Mouse (Mus musculus): ENCODE data around the gene Vars. TPM values are rescaled to one million over a fixed set of nuclear protein-coding genes. Genes with fewer than 3 reads are reported as not detected.
A peak's percentile ranks its signal among the peaks of the same experiment; 100 is the strongest.

Gene Vars
- polyA plus RNA-seq, 1 experiment from 2014 or later, result 114 TPM

DNA sequence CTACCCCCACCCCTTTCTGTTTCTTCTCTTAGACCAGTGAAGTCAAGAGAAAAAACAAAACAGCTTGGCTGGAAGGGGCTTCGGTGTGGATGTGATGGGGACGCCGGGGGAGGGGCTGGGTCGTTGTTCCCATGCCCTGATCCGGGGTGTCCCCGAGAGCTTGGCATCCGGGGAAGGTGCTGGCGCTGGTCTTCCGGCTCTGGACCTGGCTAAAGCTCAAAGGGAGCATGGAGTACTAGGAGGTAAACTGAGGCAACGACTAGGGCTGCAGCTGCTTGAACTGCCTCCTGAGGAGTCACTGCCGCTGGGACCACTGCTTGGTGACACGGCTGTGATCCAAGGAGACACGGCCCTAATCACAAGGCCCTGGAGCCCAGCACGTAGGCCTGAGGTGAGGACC lies 59.3 kb downstream of the Vars start:
- Histone ChIP-seq H3K36me3 (ENCODE audit: control insufficient read depth, insufficient read depth, low read length) (peaks cover 10% of the 10 kb centered on the region), H3K9me3 (ENCODE audit: control insufficient read depth, low read length) (no peaks in the 10 kb centered on the region), H3K4me1 (ENCODE audit: control insufficient read depth, insufficient read depth, low read length) (peaks cover 19% of the 10 kb centered on the region), H3K9ac (ENCODE audit: low read length) (peak overlapping the region; percentile 79), H3K4me3 (ENCODE audit: low read depth, low read length) (peak overlapping the region; percentile 60), H3K4me2 (ENCODE audit: low read depth) (peak overlapping the region; percentile 92), H3K27me3 (ENCODE audit: control insufficient read depth, insufficient read depth, low read length) (peaks cover 10% of the 10 kb centered on the region), H3K27ac (ENCODE audit: low read depth, low read length) (no peak overlapping the region)
- ATAC-seq (ENCODE audit: insufficient read depth, low FRiP score, low TSS enrichment) (no peak), DNase-seq (ENCODE audit: low spot score) (no peak)
- WGBS, result 31% methylated on average over 14 of the region's 14 CpGs

DNA sequence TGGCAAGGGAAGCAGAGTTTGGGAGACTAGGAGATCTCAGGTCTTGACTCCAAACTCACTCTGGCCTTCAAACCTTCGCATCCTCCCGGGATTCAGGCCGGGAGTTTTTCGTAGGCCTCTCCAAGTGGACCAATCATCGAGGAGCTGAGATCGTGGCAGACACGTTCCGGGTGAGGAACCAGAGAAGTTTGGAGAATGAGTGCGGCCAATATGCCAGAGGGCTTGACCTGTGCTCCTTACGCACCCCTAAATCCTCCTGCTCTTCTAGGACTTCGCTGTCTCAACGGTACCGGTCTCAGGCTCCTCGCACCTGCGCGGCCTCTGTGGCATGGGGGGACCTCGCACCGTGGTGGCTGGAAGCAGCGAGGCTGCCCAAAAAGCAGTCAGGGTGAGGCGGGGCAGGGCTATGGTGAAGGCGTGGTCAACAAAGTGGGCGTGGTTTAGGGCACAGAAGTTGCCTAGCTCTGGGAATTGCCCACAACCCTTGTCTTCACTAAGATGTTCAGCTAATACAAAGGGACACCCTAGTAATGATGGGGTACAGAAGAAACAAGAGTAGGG lies 60.0 kb downstream of the Vars start:
- Histone ChIP-seq H3K9ac (ENCODE audit: low read length) (no peak overlapping the region; the same call in none of the 2 replicates), H3K4me2 (ENCODE audit: low read depth) (peak overlapping the region; percentile 92), H3K27ac (ENCODE audit: low read depth, low read length) (no peak overlapping the region), H3K9me3 (ENCODE audit: control insufficient read depth, low read length) (no peaks in the 10 kb centered on the region), H3K4me3 (ENCODE audit: low read depth, low read length) (peak overlapping the region; percentile 60), H3K36me3 (ENCODE audit: control insufficient read depth, insufficient read depth, low read length) (peaks cover 7% of the 10 kb centered on the region), H3K27me3 (ENCODE audit: control insufficient read depth, insufficient read depth, low read length) (peaks cover 17% of the 10 kb centered on the region), H3K4me1 (ENCODE audit: control insufficient read depth, insufficient read depth, low read length) (peaks cover 23% of the 10 kb centered on the region)
- WGBS, result 60% methylated on average over 22 of the region's 22 CpGs
- ATAC-seq (ENCODE audit: insufficient read depth, low FRiP score, low TSS enrichment), result no peak
- no peak for DNase-seq (ENCODE audit: low spot score)

DNA sequence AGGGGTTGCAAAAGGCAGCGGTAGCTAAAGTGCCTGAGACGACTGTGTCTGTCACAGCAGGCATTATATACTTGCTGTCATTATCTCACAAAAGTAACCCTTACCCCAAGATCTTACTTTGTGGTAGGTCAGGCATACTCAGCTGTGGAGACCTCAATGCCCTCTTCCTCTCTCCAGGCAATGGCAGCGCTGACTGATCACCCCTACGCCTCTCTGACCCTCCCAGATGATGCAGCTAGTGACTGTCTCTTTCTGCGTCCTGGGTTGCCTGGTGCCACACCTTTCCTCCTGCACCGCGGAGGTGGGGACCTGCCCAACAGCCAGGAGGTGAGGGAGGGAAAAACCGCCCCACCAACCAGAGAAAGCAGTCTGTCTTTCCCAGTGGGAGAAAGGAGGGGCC lies 60.5 kb downstream of the Vars start:
- no peak for ATAC-seq (ENCODE audit: insufficient read depth, low FRiP score, low TSS enrichment)
- peaks cover 3% of the 10 kb centered on the region for H3K36me3 ChIP-seq (ENCODE audit: control insufficient read depth, insufficient read depth, low read length)
- no peak overlapping the region for H3K9ac ChIP-seq (ENCODE audit: low read length)
- H3K4me2 ChIP-seq (ENCODE audit: low read depth), result no peak overlapping the region
- DNase-seq (ENCODE audit: low spot score), result no peak
- H3K4me3 ChIP-seq (ENCODE audit: low read depth, low read length), result 0 out of 2 replicates have a peak overlapping the region, but pooled peaks have one; percentile 60
- no peaks in the 10 kb centered on the region for H3K9me3 ChIP-seq (ENCODE audit: control insufficient read depth, low read length)
- peaks cover 17% of the 10 kb centered on the region for H3K27me3 ChIP-seq (ENCODE audit: control insufficient read depth, insufficient read depth, low read length)
- 85% methylated on average over 8 of the region's 8 CpGs for WGBS
- H3K27ac ChIP-seq (ENCODE audit: low read depth, low read length), result no peak overlapping the region
- H3K4me1 ChIP-seq (ENCODE audit: control insufficient read depth, insufficient read depth, low read length), result peaks cover 23% of the 10 kb centered on the region

DNA sequence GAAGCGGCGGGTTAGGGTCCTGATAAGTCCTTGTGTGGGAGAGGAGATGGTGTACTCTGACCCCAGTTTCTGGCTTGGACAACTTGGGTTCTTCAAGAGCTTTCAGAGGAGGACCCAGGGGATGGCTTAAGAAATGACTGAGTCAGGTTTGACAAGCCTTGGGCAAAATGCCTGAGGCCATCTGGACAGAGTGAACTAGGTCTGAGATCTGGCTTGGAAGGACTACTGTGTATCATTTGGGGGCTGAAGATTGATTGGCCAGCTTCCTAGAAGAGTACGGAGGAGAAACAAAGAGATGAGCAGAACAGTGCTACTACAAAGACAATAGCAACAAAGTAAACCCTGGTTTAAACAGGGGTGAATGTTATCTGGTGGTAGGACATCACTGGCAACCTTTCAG lies 62.7 kb downstream of the Vars start:
- Histone ChIP-seq H3K9me3 (ENCODE audit: control insufficient read depth, low read length) (no peaks in the 10 kb centered on the region), H3K9ac (ENCODE audit: low read length) (no peak overlapping the region), H3K4me2 (ENCODE audit: low read depth) (no peak overlapping the region), H3K4me1 (ENCODE audit: control insufficient read depth, insufficient read depth, low read length) (peaks cover 21% of the 10 kb centered on the region), H3K4me3 (ENCODE audit: low read depth, low read length) (no peak overlapping the region), H3K36me3 (ENCODE audit: control insufficient read depth, insufficient read depth, low read length) (peaks cover 2% of the 10 kb centered on the region; the same call in 1 of the 2 replicates), H3K27ac (ENCODE audit: low read depth, low read length) (no peak overlapping the region), H3K27me3 (ENCODE audit: control insufficient read depth, insufficient read depth, low read length) (peaks cover 20% of the 10 kb centered on the region)
- ATAC-seq (ENCODE audit: insufficient read depth, low FRiP score, low TSS enrichment) (no peak), DNase-seq (ENCODE audit: low spot score) (no peak)
- 89% methylated on average over 3 of the region's 3 CpGs for WGBS

DNA sequence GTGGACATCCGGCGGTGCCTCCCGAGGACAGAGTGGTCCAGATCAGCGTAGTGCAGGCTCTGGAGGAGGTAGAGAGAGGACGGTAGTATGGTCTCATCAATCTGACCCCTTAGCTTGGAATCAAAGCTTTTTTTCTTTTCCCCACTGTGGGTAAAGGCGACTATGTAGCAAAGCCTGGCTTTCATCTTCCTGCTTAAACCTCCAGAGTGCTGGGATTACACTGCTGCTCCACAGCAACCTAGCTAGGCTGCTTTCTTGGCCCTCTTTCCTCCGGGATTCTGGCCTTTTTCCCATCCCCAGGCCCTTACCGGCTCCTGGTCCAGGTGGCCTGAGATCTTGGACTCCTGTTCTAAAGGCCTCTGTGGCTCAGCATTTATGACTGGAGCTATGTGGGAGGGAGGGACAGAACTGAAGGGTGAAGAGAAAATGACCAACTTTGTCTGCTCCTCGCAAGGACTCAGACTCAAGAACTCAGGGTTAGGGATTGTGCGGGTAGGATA lies 63.6 kb downstream of the Vars start:
- peak overlapping the region; percentile 57 for H3K4me2 ChIP-seq (ENCODE audit: low read depth)
- H3K4me1 ChIP-seq (ENCODE audit: control insufficient read depth, insufficient read depth, low read length), result peaks cover 21% of the 10 kb centered on the region
- H3K9ac ChIP-seq (ENCODE audit: low read length), result no peak overlapping the region; the same call in 1 of the 2 replicates
- H3K27ac ChIP-seq (ENCODE audit: low read depth, low read length), result no peak overlapping the region
- no peak for DNase-seq (ENCODE audit: low spot score)
- no peak overlapping the region for H3K4me3 ChIP-seq (ENCODE audit: low read depth, low read length)
- H3K36me3 ChIP-seq (ENCODE audit: control insufficient read depth, insufficient read depth, low read length), result peaks cover 2% of the 10 kb centered on the region; the same call in 1 of the 2 replicates
- H3K9me3 ChIP-seq (ENCODE audit: control insufficient read depth, low read length), result no peaks in the 10 kb centered on the region
- no peak for ATAC-seq (ENCODE audit: insufficient read depth, low FRiP score, low TSS enrichment)
- 29% methylated on average over 10 of the region's 10 CpGs for WGBS
- peaks cover 20% of the 10 kb centered on the region for H3K27me3 ChIP-seq (ENCODE audit: control insufficient read depth, insufficient read depth, low read length)

DNA sequence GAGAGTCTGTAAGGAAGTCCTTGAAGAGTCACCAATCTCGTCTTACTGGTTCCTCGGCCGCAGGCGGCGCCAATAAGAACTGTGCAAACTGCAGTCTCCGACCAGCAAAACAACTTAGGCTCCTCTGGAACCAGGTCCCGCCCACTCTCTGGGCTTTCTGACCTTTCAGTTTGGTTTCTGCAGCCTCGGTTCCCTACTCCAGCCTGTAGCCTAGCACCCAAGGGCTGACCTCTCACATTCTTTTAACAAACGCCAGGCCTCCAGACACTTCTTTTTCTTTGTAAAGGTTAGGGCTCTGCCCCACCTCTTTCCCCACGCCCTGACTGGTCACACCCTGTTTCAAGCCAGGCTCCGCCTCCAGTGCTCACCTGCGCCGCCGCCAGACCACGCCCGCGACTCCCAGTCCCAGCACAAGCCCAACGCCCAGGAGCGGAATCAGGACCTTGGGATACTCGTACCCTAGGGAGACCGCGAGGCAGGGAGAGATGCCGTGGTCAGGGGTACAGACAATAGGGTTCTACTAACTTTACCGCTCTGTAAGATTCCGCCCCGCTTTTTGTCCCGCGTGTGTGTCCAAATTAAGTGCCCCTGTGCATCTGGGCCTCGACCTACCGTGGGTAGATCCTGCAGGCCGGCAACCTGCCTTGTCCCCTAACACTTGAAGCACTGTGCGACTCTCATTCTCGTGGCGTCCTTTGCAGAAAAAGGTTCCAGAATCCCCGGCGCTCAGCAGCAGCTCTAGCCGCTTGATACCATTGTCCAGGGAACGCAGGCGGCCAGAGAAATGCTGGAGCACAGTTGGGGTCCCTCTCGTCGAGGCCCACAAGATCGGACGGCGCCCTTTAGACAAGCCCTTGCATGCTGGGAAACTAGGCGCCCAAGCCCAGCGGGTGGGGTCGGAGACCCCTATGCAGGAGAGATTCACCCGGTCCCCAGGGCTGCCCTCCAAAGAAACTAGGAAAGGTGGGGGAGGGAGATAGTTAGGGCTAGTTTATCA lies 64.5 kb downstream of the Vars start, which contains the start of gene Ly6g6c:
Gene Ly6g6c, plus strand, starts transcription at position 438 of the 997 bp plus-strand sequence.
- H3K27ac ChIP-seq (ENCODE audit: low read depth, low read length), result no peak within 1 kb of the TSS
- peaks cover 16% of the 10 kb centered on the region for H3K4me1 ChIP-seq (ENCODE audit: control insufficient read depth, insufficient read depth, low read length)
- no peaks in the 10 kb centered on the region for H3K9me3 ChIP-seq (ENCODE audit: control insufficient read depth, low read length)
- under 1% methylated on average over 48 of the region's 48 CpGs for WGBS
- DNase-seq (ENCODE audit: low spot score) (peak; percentile 49), ATAC-seq (ENCODE audit: insufficient read depth, low FRiP score, low TSS enrichment) (no peak)
- peaks cover 20% of the 10 kb centered on the region for H3K27me3 ChIP-seq (ENCODE audit: control insufficient read depth, insufficient read depth, low read length)
- peak within 1 kb of the TSS; percentile 49 for H3K9ac ChIP-seq (ENCODE audit: low read length)
- peak within 1 kb of the TSS; percentile 57 for H3K4me2 ChIP-seq (ENCODE audit: low read depth)
- H3K36me3 ChIP-seq (ENCODE audit: control insufficient read depth, insufficient read depth, low read length), result peaks cover 2% of the 10 kb centered on the region; the same call in 1 of the 2 replicates
- H3K4me3 ChIP-seq (ENCODE audit: low read depth, low read length), result peak within 1 kb of the TSS; percentile 22

Other genes with a start within 250 kb of the Vars start
- gene Cyp21a1, start 196.4 kb upstream of the Vars start, polyA plus RNA-seq (2014; fragmentation: Nextera tagmentation; extraction: Ambion mirVana), result not detected in 2 replicates
- gene Stk19, start 164.0 kb upstream of the Vars start, polyA plus RNA-seq (2014; fragmentation: Nextera tagmentation; extraction: Ambion mirVana), result 20.3 and 24.7 TPM in 2 replicates
- 69.4 and 71.0 TPM in 2 replicates for gene Dxo, start 164.0 kb upstream of the Vars start, polyA plus RNA-seq (2014; fragmentation: Nextera tagmentation; extraction: Ambion mirVana)
- 45.0 and 55.7 TPM in 2 replicates for gene Skiv2l, start 150.8 kb upstream of the Vars start, polyA plus RNA-seq (2014; fragmentation: Nextera tagmentation; extraction: Ambion mirVana)
- gene Nelfe, start 150.6 kb upstream of the Vars start, polyA plus RNA-seq (2014; fragmentation: Nextera tagmentation; extraction: Ambion mirVana), result 125 and 132 TPM in 2 replicates
- gene Cfb, start 138.5 kb upstream of the Vars start, polyA plus RNA-seq (2014; fragmentation: Nextera tagmentation; extraction: Ambion mirVana), result 2.6 and 2.9 TPM in 2 replicates
- 1.7 and 2.1 TPM in 2 replicates for gene Zbtb12, start 121.5 kb upstream of the Vars start, polyA plus RNA-seq (2014; fragmentation: Nextera tagmentation; extraction: Ambion mirVana)
- not detected in 2 replicates for gene Gm20547, start 118.9 kb upstream of the Vars start, polyA plus RNA-seq (2014; fragmentation: Nextera tagmentation; extraction: Ambion mirVana)
- gene C2, start 102.7 kb upstream of the Vars start, polyA plus RNA-seq (2014; fragmentation: Nextera tagmentation; extraction: Ambion mirVana), result 0.57 and 0.86 TPM in 2 replicates
- 62.7 and 70.3 TPM in 2 replicates for gene Ehmt2, start 102.5 kb upstream of the Vars start, polyA plus RNA-seq (2014; fragmentation: Nextera tagmentation; extraction: Ambion mirVana)
- gene Slc44a4, start 86.5 kb upstream of the Vars start, polyA plus RNA-seq (2014; fragmentation: Nextera tagmentation; extraction: Ambion mirVana), result not detected in 2 replicates
- gene Neu1, start 69.7 kb upstream of the Vars start, polyA plus RNA-seq (2014; fragmentation: Nextera tagmentation; extraction: Ambion mirVana), result 16.4 and 16.8 TPM in 2 replicates
- 0.13 and 0.37 TPM in 2 replicates for gene Hspa1b, start 41.7 kb upstream of the Vars start, polyA plus RNA-seq (2014; fragmentation: Nextera tagmentation; extraction: Ambion mirVana)
- gene Gm20481, start 31.1 kb upstream of the Vars start, polyA plus RNA-seq (2014; fragmentation: Nextera tagmentation; extraction: Ambion mirVana), result not detected in 2 replicates
- 1.1 and 1.9 TPM in 2 replicates for gene Hspa1a, start 28.8 kb upstream of the Vars start, polyA plus RNA-seq (2014; fragmentation: Nextera tagmentation; extraction: Ambion mirVana)
- 1.8 and 2.0 TPM in 2 replicates for gene Hspa1l, start 28.3 kb upstream of the Vars start, polyA plus RNA-seq (2014; fragmentation: Nextera tagmentation; extraction: Ambion mirVana)
- gene Lsm2, start 19.1 kb upstream of the Vars start, polyA plus RNA-seq (2014; fragmentation: Nextera tagmentation; extraction: Ambion mirVana), result 209 and 211 TPM in 2 replicates
- 0.08 TPM in 1 of 2 replicates, not detected in the other for gene Vwa7, start 15.6 kb downstream of the Vars start, polyA plus RNA-seq (2014; fragmentation: Nextera tagmentation; extraction: Ambion mirVana)
- gene Sapcd1, start 27.0 kb downstream of the Vars start, polyA plus RNA-seq (2014; fragmentation: Nextera tagmentation; extraction: Ambion mirVana), result 3.9 and 5.2 TPM in 2 replicates
- gene Msh5, start 45.8 kb downstream of the Vars start, polyA plus RNA-seq (2014; fragmentation: Nextera tagmentation; extraction: Ambion mirVana), result 4.1 and 6.2 TPM in 2 replicates
- gene Clic1, start 49.0 kb downstream of the Vars start, polyA plus RNA-seq (2014; fragmentation: Nextera tagmentation; extraction: Ambion mirVana), result 82.8 and 89.7 TPM in 2 replicates
- 638 and 659 TPM in 2 replicates for gene Ddah2, start 58.0 kb downstream of the Vars start, polyA plus RNA-seq (2014; fragmentation: Nextera tagmentation; extraction: Ambion mirVana)
- 0.43 TPM in 1 of 2 replicates, not detected in the other for gene Ly6g6c, start 64.4 kb downstream of the Vars start, polyA plus RNA-seq (2014; fragmentation: Nextera tagmentation; extraction: Ambion mirVana)
- 1.5 and 2.0 TPM in 2 replicates for gene Mpig6b, start 65.2 kb downstream of the Vars start, polyA plus RNA-seq (2014; fragmentation: Nextera tagmentation; extraction: Ambion mirVana)
- gene Ly6g6e, start 75.9 kb downstream of the Vars start, polyA plus RNA-seq (2014; fragmentation: Nextera tagmentation; extraction: Ambion mirVana), result 0.39 and 0.46 TPM in 2 replicates
- gene Ly6g6d, start 77.1 kb downstream of the Vars start, polyA plus RNA-seq (2014; fragmentation: Nextera tagmentation; extraction: Ambion mirVana), result 1.0 and 3.2 TPM in 2 replicates
- gene Ly6g6f, start 84.6 kb downstream of the Vars start, polyA plus RNA-seq (2014; fragmentation: Nextera tagmentation; extraction: Ambion mirVana), result 1.3 and 1.4 TPM in 2 replicates
- gene Abhd16a, start 88.3 kb downstream of the Vars start, polyA plus RNA-seq (2014; fragmentation: Nextera tagmentation; extraction: Ambion mirVana), result 50.5 and 59.9 TPM in 2 replicates
- not detected in 2 replicates for gene Ly6g5c, start 107.3 kb downstream of the Vars start, polyA plus RNA-seq (2014; fragmentation: Nextera tagmentation; extraction: Ambion mirVana)
- 0.45 and 0.78 TPM in 2 replicates for gene Ly6g5b, start 114.4 kb downstream of the Vars start, polyA plus RNA-seq (2014; fragmentation: Nextera tagmentation; extraction: Ambion mirVana)
- 26.1 and 28.9 TPM in 2 replicates for gene Gpank1, start 120.5 kb downstream of the Vars start, polyA plus RNA-seq (2014; fragmentation: Nextera tagmentation; extraction: Ambion mirVana)
- 303 and 319 TPM in 2 replicates for gene Csnk2b, start 121.1 kb downstream of the Vars start, polyA plus RNA-seq (2014; fragmentation: Nextera tagmentation; extraction: Ambion mirVana)
- gene D17H6S53E, start 125.4 kb downstream of the Vars start, polyA plus RNA-seq (2014; fragmentation: Nextera tagmentation; extraction: Ambion mirVana), result 7.0 and 7.6 TPM in 2 replicates
- 0.81 and 0.93 TPM in 2 replicates for gene Apom, start 131.1 kb downstream of the Vars start, polyA plus RNA-seq (2014; fragmentation: Nextera tagmentation; extraction: Ambion mirVana)
- 99.4 and 105 TPM in 2 replicates for gene Bag6, start 134.2 kb downstream of the Vars start, polyA plus RNA-seq (2014; fragmentation: Nextera tagmentation; extraction: Ambion mirVana)
- 185 and 194 TPM in 2 replicates for gene Prrc2a, start 163.9 kb downstream of the Vars start, polyA plus RNA-seq (2014; fragmentation: Nextera tagmentation; extraction: Ambion mirVana)
- gene Aif1, start 175.1 kb downstream of the Vars start, polyA plus RNA-seq (2014; fragmentation: Nextera tagmentation; extraction: Ambion mirVana), result 4.1 and 6.7 TPM in 2 replicates
- gene Lst1, start 187.5 kb downstream of the Vars start, polyA plus RNA-seq (2014; fragmentation: Nextera tagmentation; extraction: Ambion mirVana), result 5.8 and 9.1 TPM in 2 replicates
- 0.27 TPM in 1 of 2 replicates, not detected in the other for gene Ltb, start 193.5 kb downstream of the Vars start, polyA plus RNA-seq (2014; fragmentation: Nextera tagmentation; extraction: Ambion mirVana)
- 0.16 TPM in 1 of 2 replicates, not detected in the other for gene Tnf, start 201.0 kb downstream of the Vars start, polyA plus RNA-seq (2014; fragmentation: Nextera tagmentation; extraction: Ambion mirVana)
- gene Lta, start 204.4 kb downstream of the Vars start, polyA plus RNA-seq (2014; fragmentation: Nextera tagmentation; extraction: Ambion mirVana), result 0.28 TPM in 1 of 2 replicates, not detected in the other
- 0.50 TPM in 1 of 2 replicates, not detected in the other for gene Gm16181, start 219.8 kb downstream of the Vars start, polyA plus RNA-seq (2014; fragmentation: Nextera tagmentation; extraction: Ambion mirVana)
- gene Atp6v1g2, start 232.7 kb downstream of the Vars start, polyA plus RNA-seq (2014; fragmentation: Nextera tagmentation; extraction: Ambion mirVana), result 14.1 and 16.8 TPM in 2 replicates
- gene Nfkbil1, start 234.8 kb downstream of the Vars start, polyA plus RNA-seq (2014; fragmentation: Nextera tagmentation; extraction: Ambion mirVana), result 4.7 and 5.0 TPM in 2 replicates
- gene Ddx39b, start 240.8 kb downstream of the Vars start, polyA plus RNA-seq (2014; fragmentation: Nextera tagmentation; extraction: Ambion mirVana), result 634 and 672 TPM in 2 replicates

Data from neural tube, embryonic 11.5 days (tissue).